Mouse (Mus musculus): ENCODE data around the gene Dnah10. TPM values are rescaled to one million over a fixed set of nuclear protein-coding genes. Genes with fewer than 3 reads are reported as not detected.
"Not testable (repeated sequence)": the region's sequence is repeated elsewhere in the genome, so short reads cannot be mapped to it uniquely, and the experiment has no call there.

Dnah10 gene
- polyA plus RNA-seq, 1 experiment from 2014 or later, result 0.05 TPM

- Histone ChIP-seq H3K36me3 (ENCODE audit: insufficient read depth) (no peaks in the 10 kb centered on the region), H3K4me3 (ENCODE audit: low read depth, low read length) (no peak overlapping the region), H3K9me3 (ENCODE audit: low read depth, low read length) (no peaks in the 10 kb centered on the region), H3K9ac (no peak overlapping the region), H3K4me2 (no peak overlapping the region), H3K27ac (ENCODE audit: low read depth) (no peak overlapping the region), H3K27me3 (ENCODE audit: insufficient read depth, low read length) (no peaks in the 10 kb centered on the region), H3K4me1 (ENCODE audit: insufficient read depth) (no peaks in the 10 kb centered on the region)
- no peak for DNase-seq
- no peak for TF ChIP-seq CTCF (IDR thresholded peaks at IDR 0.05; ENCODE audit: low read depth)
- 88% methylated on average over 1 of the region's 1 CpGs for WGBS
- no peak for ATAC-seq (ENCODE audit: insufficient read depth)
Measured at GRCm38 (mm10) chr5:124761787-124762186, 36.9 kb downstream of the Dnah10 start.

DNA sequence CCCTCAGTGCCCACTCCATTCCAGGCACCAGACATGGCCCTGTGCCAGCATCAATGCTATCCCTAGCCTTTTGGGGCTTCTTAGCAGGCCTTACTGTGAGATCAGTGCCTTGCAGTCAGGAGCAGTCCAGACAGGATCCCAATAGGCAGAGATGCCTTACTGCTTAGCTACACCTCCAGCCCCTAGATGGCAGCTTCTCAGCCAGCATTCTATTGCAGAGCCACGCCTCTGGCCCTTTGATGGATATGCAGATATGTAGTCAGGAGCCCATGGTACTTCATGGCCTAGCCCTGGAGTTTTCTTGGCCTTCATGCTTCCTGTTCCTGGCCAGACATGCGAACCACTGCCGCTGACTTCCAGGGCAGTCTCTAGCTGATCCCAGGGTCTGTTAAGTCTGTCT, 49.7 kb downstream of the Dnah10 start:
- Histone ChIP-seq H3K9me3 (ENCODE audit: low read depth, low read length) (no peaks in the 10 kb centered on the region), H3K4me2 (no peak overlapping the region), H3K4me3 (ENCODE audit: low read depth, low read length) (no peak overlapping the region), H3K27ac (ENCODE audit: low read depth) (no peak overlapping the region), H3K9ac (no peak overlapping the region), H3K27me3 (ENCODE audit: insufficient read depth, low read length) (no peaks in the 10 kb centered on the region), H3K36me3 (ENCODE audit: insufficient read depth) (no peaks in the 10 kb centered on the region), H3K4me1 (ENCODE audit: insufficient read depth) (no peaks in the 10 kb centered on the region)
- WGBS, result 68% methylated on average over 3 of the region's 3 CpGs
- peak; percentile 5 for DNase-seq
- no peak for TF ChIP-seq CTCF (IDR thresholded peaks at IDR 0.05; ENCODE audit: low read depth)
- ATAC-seq (ENCODE audit: insufficient read depth), result no peak

DNA sequence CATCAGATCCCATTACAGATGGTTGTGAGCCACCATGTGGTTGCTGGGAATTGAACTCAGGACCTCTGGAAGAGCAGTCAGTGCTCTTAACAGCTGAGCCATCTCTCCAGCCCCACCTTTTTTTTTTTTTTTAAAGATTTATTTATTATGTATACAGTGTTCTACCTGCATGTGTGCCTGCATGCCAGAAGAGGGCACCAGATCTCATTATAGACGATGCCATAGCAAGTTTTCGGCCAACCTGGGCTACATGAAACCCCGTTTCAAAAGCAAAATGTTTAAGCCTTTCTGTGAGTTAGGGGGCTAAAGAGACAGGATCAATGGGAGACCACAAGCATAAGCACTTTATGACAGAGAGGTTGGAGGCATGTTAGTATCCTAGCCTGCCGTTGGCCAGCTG, 51.4 kb downstream of the Dnah10 start:
- not testable (repeated sequence) for H3K4me2 ChIP-seq; ATAC-seq (ENCODE audit: insufficient read depth); H3K4me1 ChIP-seq (ENCODE audit: insufficient read depth); H3K4me3 ChIP-seq (ENCODE audit: low read depth, low read length); H3K36me3 ChIP-seq (ENCODE audit: insufficient read depth); H3K27ac ChIP-seq (ENCODE audit: low read depth); H3K27me3 ChIP-seq (ENCODE audit: insufficient read depth, low read length); DNase-seq; H3K9ac ChIP-seq; H3K9me3 ChIP-seq (ENCODE audit: low read depth, low read length)
- TF ChIP-seq CTCF (IDR thresholded peaks at IDR 0.05; ENCODE audit: low read depth), result peak; percentile 28; the same call in 1 of the 2 replicates
- WGBS, result 83% methylated on average over 4 of the region's 4 CpGs

- Histone ChIP-seq H3K9me3 (ENCODE audit: low read depth, low read length) (no peaks in the 10 kb centered on the region), H3K36me3 (ENCODE audit: insufficient read depth) (no peaks in the 10 kb centered on the region), H3K4me3 (ENCODE audit: low read depth, low read length) (no peak overlapping the region), H3K27me3 (ENCODE audit: insufficient read depth, low read length) (no peaks in the 10 kb centered on the region), H3K4me1 (ENCODE audit: insufficient read depth) (no peaks in the 10 kb centered on the region), H3K27ac (ENCODE audit: low read depth) (no peak overlapping the region), H3K9ac (no peak overlapping the region), H3K4me2 (no peak overlapping the region)
- ATAC-seq (ENCODE audit: insufficient read depth) (no peak), DNase-seq (peak; percentile 72)
- TF ChIP-seq CTCF (IDR thresholded peaks at IDR 0.05; ENCODE audit: low read depth), result peak; percentile 74
- WGBS, result 50% methylated on average over 6 of the region's 6 CpGs
Measured at GRCm38 (mm10) chr5:124777178-124777709, 52.4 kb downstream of the Dnah10 start.

DNA sequence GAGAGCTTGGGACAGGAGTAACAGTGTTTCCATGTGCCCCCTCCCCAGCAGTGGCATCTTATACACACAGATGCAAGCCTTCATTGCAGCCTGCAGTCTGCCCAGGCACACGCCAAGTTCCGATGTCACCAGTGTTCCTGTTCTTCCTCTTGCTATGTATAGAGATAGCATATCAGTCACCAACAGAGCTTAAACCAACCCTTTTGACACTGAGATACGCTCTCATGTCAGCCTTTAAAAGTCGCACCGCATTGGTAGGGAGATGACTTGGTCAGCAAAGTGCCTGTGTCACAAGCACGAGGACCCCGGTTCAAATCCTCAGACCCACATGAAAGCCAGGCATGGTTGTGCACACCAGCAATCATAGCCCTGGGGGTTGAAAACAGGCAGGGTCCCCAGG, 55.0 kb downstream of the Dnah10 start:
- Histone ChIP-seq H3K27me3 (ENCODE audit: insufficient read depth, low read length) (no peaks in the 10 kb centered on the region), H3K4me3 (ENCODE audit: low read depth, low read length) (no peak overlapping the region), H3K9me3 (ENCODE audit: low read depth, low read length) (no peaks in the 10 kb centered on the region), H3K36me3 (ENCODE audit: insufficient read depth) (no peaks in the 10 kb centered on the region), H3K27ac (ENCODE audit: low read depth) (no peak overlapping the region), H3K9ac (no peak overlapping the region), H3K4me2 (no peak overlapping the region), H3K4me1 (ENCODE audit: insufficient read depth) (no peaks in the 10 kb centered on the region)
- 87% methylated on average over 7 of the region's 7 CpGs for WGBS
- TF ChIP-seq CTCF (IDR thresholded peaks at IDR 0.05; ENCODE audit: low read depth), result no peak
- DNase-seq (no peak), ATAC-seq (ENCODE audit: insufficient read depth) (no peak)

- H3K36me3 ChIP-seq (ENCODE audit: insufficient read depth), result no peaks in the 10 kb centered on the region
- H3K9me3 ChIP-seq (ENCODE audit: low read depth, low read length), result no peaks in the 10 kb centered on the region; the same call in 1 of the 2 replicates
- no peak for ATAC-seq (ENCODE audit: insufficient read depth)
- H3K27ac ChIP-seq (ENCODE audit: low read depth), result no peak overlapping the region
- no peak for DNase-seq
- H3K4me3 ChIP-seq (ENCODE audit: low read depth, low read length), result no peak overlapping the region
- no peaks in the 10 kb centered on the region for H3K27me3 ChIP-seq (ENCODE audit: insufficient read depth, low read length)
- H3K4me2 ChIP-seq, result no peak overlapping the region
- no peak overlapping the region for H3K9ac ChIP-seq
- no peaks in the 10 kb centered on the region for H3K4me1 ChIP-seq (ENCODE audit: insufficient read depth)
- 69% methylated on average over 8 of the region's 8 CpGs for WGBS
- no peak for TF ChIP-seq CTCF (IDR thresholded peaks at IDR 0.05; ENCODE audit: low read depth)
Measured at GRCm38 (mm10) chr5:124781696-124782095, 56.8 kb downstream of the Dnah10 start.

DNA sequence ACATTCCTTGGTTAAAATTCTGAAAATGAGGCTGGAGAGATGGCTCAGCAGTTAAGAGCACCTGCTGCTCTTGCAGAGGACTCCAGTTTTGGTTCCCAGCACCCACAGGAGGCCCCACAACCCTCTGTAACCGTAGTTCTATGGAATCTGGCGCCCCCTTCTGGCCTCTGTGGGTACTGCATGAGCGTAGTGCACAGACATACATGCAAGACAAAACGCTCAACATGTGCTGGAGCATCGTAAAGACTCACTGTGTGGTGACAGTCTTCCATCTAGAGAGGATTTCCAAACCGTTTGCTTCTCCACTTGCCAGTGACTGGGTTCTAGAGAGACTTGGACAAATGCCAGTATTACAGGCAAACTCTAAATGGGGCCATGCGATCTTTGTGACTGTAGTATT, 60.8 kb downstream of the Dnah10 start:
- 82% methylated on average over 7 of the region's 7 CpGs for WGBS
- Histone ChIP-seq H3K4me3 (ENCODE audit: low read depth, low read length) (no peak overlapping the region), H3K36me3 (ENCODE audit: insufficient read depth) (no peaks in the 10 kb centered on the region), H3K4me2 (no peak overlapping the region), H3K4me1 (ENCODE audit: insufficient read depth) (no peaks in the 10 kb centered on the region), H3K27ac (ENCODE audit: low read depth) (no peak overlapping the region), H3K9ac (no peak overlapping the region), H3K27me3 (ENCODE audit: insufficient read depth, low read length) (no peaks in the 10 kb centered on the region), H3K9me3 (ENCODE audit: low read depth, low read length) (no peaks in the 10 kb centered on the region; the same call in 1 of the 2 replicates)
- ATAC-seq (ENCODE audit: insufficient read depth), result no peak
- no peak for DNase-seq
- TF ChIP-seq CTCF (IDR thresholded peaks at IDR 0.05; ENCODE audit: low read depth), result peak; percentile 54

GRCm38 (mm10) chr5:124792112-124792511, 67.2 kb downstream of the Dnah10 start:
- Histone ChIP-seq H3K9ac (no peak overlapping the region), H3K4me3 (ENCODE audit: low read depth, low read length) (no peak overlapping the region), H3K27ac (ENCODE audit: low read depth) (no peak overlapping the region), H3K27me3 (ENCODE audit: insufficient read depth, low read length) (no peaks in the 10 kb centered on the region), H3K9me3 (ENCODE audit: low read depth, low read length) (no peaks in the 10 kb centered on the region), H3K4me2 (no peak overlapping the region), H3K36me3 (ENCODE audit: insufficient read depth) (no peaks in the 10 kb centered on the region), H3K4me1 (ENCODE audit: insufficient read depth) (no peaks in the 10 kb centered on the region)
- no peak for TF ChIP-seq CTCF (IDR thresholded peaks at IDR 0.05; ENCODE audit: low read depth)
- DNase-seq (no peak), ATAC-seq (ENCODE audit: insufficient read depth) (no peak)
- WGBS, result 77% methylated on average over 7 of the region's 7 CpGs
